Mouse (Mus musculus): ENCODE measurements around the gene Nmnat2. TPM values are rescaled to one million over a fixed set of nuclear protein-coding genes. Genes with fewer than 3 reads are reported as not detected.

Nmnat2 gene
- polyA plus RNA-seq, 1 experiment from 2014 or later: 11.7 TPM

- no peak for DNase-seq (ENCODE audit: low spot score)
- Histone ChIP-seq H3K9ac (ENCODE audit: low read length) (no peak overlapping the region), H3K9me3 (ENCODE audit: control insufficient read depth, low read length) (no peaks in the 10 kb centered on the region), H3K4me2 (ENCODE audit: low read depth, low read length, severe bottlenecking) (no peak overlapping the region), H3K4me3 (ENCODE audit: low read depth, low read length) (no peak overlapping the region), H3K27me3 (ENCODE audit: control insufficient read depth, insufficient read depth, low read length) (no peaks in the 10 kb centered on the region), H3K27ac (ENCODE audit: low read depth, low read length) (no peak overlapping the region), H3K36me3 (ENCODE audit: control insufficient read depth, insufficient read depth, low read length) (no peaks in the 10 kb centered on the region), H3K4me1 (replicated peaks; ENCODE audit: control insufficient read depth, insufficient read depth, low read length) (no peaks in the 10 kb centered on the region)
- no peak for ATAC-seq (replicated peaks; ENCODE audit: low FRiP score)
- 88% methylated on average over 15 of the region's 15 CpGs for WGBS
Observed at GRCm38 (mm10) chr1:153126491-153127381, 171.9 kb downstream of the Nmnat2 start.

GRCm38 (mm10) chr1:153127622-153128021 is 172.8 kb downstream of the Nmnat2 start:
- no peaks in the 10 kb centered on the region for H3K27me3 ChIP-seq (ENCODE audit: control insufficient read depth, insufficient read depth, low read length)
- H3K9me3 ChIP-seq (ENCODE audit: control insufficient read depth, low read length): no peaks in the 10 kb centered on the region
- H3K4me3 ChIP-seq (ENCODE audit: low read depth, low read length): no peak overlapping the region
- no peaks in the 10 kb centered on the region for H3K36me3 ChIP-seq (ENCODE audit: control insufficient read depth, insufficient read depth, low read length)
- 89% methylated on average over 4 of the region's 4 CpGs for WGBS
- ATAC-seq (replicated peaks; ENCODE audit: low FRiP score): no peak
- no peak for DNase-seq (ENCODE audit: low spot score)
- H3K4me2 ChIP-seq (ENCODE audit: low read depth, low read length, severe bottlenecking): no peak overlapping the region
- H3K9ac ChIP-seq (ENCODE audit: low read length): no peak overlapping the region
- no peak overlapping the region for H3K27ac ChIP-seq (ENCODE audit: low read depth, low read length)
- 0 out of 2 replicates have a peak, but pooled peaks cover under 1% of the 10 kb centered on the region for H3K4me1 ChIP-seq (replicated peaks; ENCODE audit: control insufficient read depth, insufficient read depth, low read length)

- no peaks in the 10 kb centered on the region for H3K36me3 ChIP-seq (ENCODE audit: control insufficient read depth, insufficient read depth, low read length)
- 77% methylated on average over 8 of the region's 8 CpGs for WGBS
- H3K9ac ChIP-seq (ENCODE audit: low read length): no peak overlapping the region
- H3K4me3 ChIP-seq (ENCODE audit: low read depth, low read length): no peak overlapping the region
- DNase-seq (ENCODE audit: low spot score) (no peak), ATAC-seq (replicated peaks; ENCODE audit: low FRiP score) (no peak)
- no peaks in the 10 kb centered on the region for H3K9me3 ChIP-seq (ENCODE audit: control insufficient read depth, low read length)
- no peak overlapping the region for H3K4me2 ChIP-seq (ENCODE audit: low read depth, low read length, severe bottlenecking)
- H3K27me3 ChIP-seq (ENCODE audit: control insufficient read depth, insufficient read depth, low read length): no peaks in the 10 kb centered on the region
- no peak overlapping the region for H3K27ac ChIP-seq (ENCODE audit: low read depth, low read length)
- 0 out of 2 replicates have a peak, but pooled peaks cover 2% of the 10 kb centered on the region for H3K4me1 ChIP-seq (replicated peaks; ENCODE audit: control insufficient read depth, insufficient read depth, low read length)
Observed at GRCm38 (mm10) chr1:153128780-153129179, 174.0 kb downstream of the Nmnat2 start.

- ATAC-seq (replicated peaks; ENCODE audit: low FRiP score) (no peak), DNase-seq (ENCODE audit: low spot score) (no peak)
- Histone ChIP-seq H3K9me3 (ENCODE audit: control insufficient read depth, low read length) (no peaks in the 10 kb centered on the region), H3K9ac (ENCODE audit: low read length) (no peak overlapping the region), H3K27ac (ENCODE audit: low read depth, low read length) (no peak overlapping the region), H3K4me1 (replicated peaks; ENCODE audit: control insufficient read depth, insufficient read depth, low read length) (0 out of 2 replicates have a peak, but pooled peaks cover 2% of the 10 kb centered on the region), H3K36me3 (ENCODE audit: control insufficient read depth, insufficient read depth, low read length) (no peaks in the 10 kb centered on the region), H3K27me3 (ENCODE audit: control insufficient read depth, insufficient read depth, low read length) (no peaks in the 10 kb centered on the region), H3K4me2 (ENCODE audit: low read depth, low read length, severe bottlenecking) (no peak overlapping the region), H3K4me3 (ENCODE audit: low read depth, low read length) (no peak overlapping the region)
- 88% methylated on average over 11 of the region's 11 CpGs for WGBS
Observed at GRCm38 (mm10) chr1:153129992-153130713, 175.4 kb downstream of the Nmnat2 start.

- Histone ChIP-seq H3K27ac (ENCODE audit: low read depth, low read length) (no peak overlapping the region), H3K9me3 (ENCODE audit: control insufficient read depth, low read length) (no peaks in the 10 kb centered on the region), H3K36me3 (ENCODE audit: control insufficient read depth, insufficient read depth, low read length) (no peaks in the 10 kb centered on the region), H3K4me1 (replicated peaks; ENCODE audit: control insufficient read depth, insufficient read depth, low read length) (0 out of 2 replicates have a peak, but pooled peaks cover 2% of the 10 kb centered on the region), H3K4me3 (ENCODE audit: low read depth, low read length) (no peak overlapping the region), H3K4me2 (ENCODE audit: low read depth, low read length, severe bottlenecking) (no peak overlapping the region), H3K27me3 (ENCODE audit: control insufficient read depth, insufficient read depth, low read length) (no peaks in the 10 kb centered on the region), H3K9ac (ENCODE audit: low read length) (no peak overlapping the region)
- DNase-seq (ENCODE audit: low spot score) (no peak), ATAC-seq (replicated peaks; ENCODE audit: low FRiP score) (no peak)
- 18% methylated on average over 9 of the region's 9 CpGs for WGBS
Observed at GRCm38 (mm10) chr1:153133865-153134781, 179.3 kb downstream of the Nmnat2 start.

- DNase-seq (ENCODE audit: low spot score) (no peak), ATAC-seq (replicated peaks; ENCODE audit: low FRiP score) (no peak)
- WGBS: 92% methylated on average over 13 of the region's 13 CpGs
- Histone ChIP-seq H3K36me3 (ENCODE audit: control insufficient read depth, insufficient read depth, low read length) (no peaks in the 10 kb centered on the region), H3K4me3 (ENCODE audit: low read depth, low read length) (no peak overlapping the region), H3K27ac (ENCODE audit: low read depth, low read length) (no peak overlapping the region), H3K9me3 (ENCODE audit: control insufficient read depth, low read length) (no peaks in the 10 kb centered on the region), H3K4me2 (ENCODE audit: low read depth, low read length, severe bottlenecking) (no peak overlapping the region), H3K9ac (ENCODE audit: low read length) (no peak overlapping the region), H3K4me1 (replicated peaks; ENCODE audit: control insufficient read depth, insufficient read depth, low read length) (0 out of 2 replicates have a peak, but pooled peaks cover 2% of the 10 kb centered on the region), H3K27me3 (ENCODE audit: control insufficient read depth, insufficient read depth, low read length) (no peaks in the 10 kb centered on the region)
Observed at GRCm38 (mm10) chr1:153136647-153137046, 181.9 kb downstream of the Nmnat2 start.

- ATAC-seq (replicated peaks; ENCODE audit: low FRiP score): no peak
- 78% methylated on average over 5 of the region's 5 CpGs for WGBS
Observed at GRCm38 (mm10) chr1:153138486-153138885, 183.7 kb downstream of the Nmnat2 start.

GRCm38 (mm10) chr1:153139635-153140034 is 184.8 kb downstream of the Nmnat2 start:
- H3K27ac ChIP-seq (ENCODE audit: low read depth, low read length): no peak overlapping the region
- H3K27me3 ChIP-seq (ENCODE audit: control insufficient read depth, insufficient read depth, low read length): no peaks in the 10 kb centered on the region
- H3K9ac ChIP-seq (ENCODE audit: low read length): no peak overlapping the region
- H3K9me3 ChIP-seq (ENCODE audit: control insufficient read depth, low read length): no peaks in the 10 kb centered on the region
- no peak for ATAC-seq (replicated peaks; ENCODE audit: low FRiP score)
- 88% methylated on average over 7 of the region's 7 CpGs for WGBS
- no peak for DNase-seq (ENCODE audit: low spot score)
- H3K4me3 ChIP-seq (ENCODE audit: low read depth, low read length): no peak overlapping the region
- H3K36me3 ChIP-seq (ENCODE audit: control insufficient read depth, insufficient read depth, low read length): no peaks in the 10 kb centered on the region
- H3K4me1 ChIP-seq (replicated peaks; ENCODE audit: control insufficient read depth, insufficient read depth, low read length): no peaks in the 10 kb centered on the region
- H3K4me2 ChIP-seq (ENCODE audit: low read depth, low read length, severe bottlenecking): no peak overlapping the region

More at GRCm38 (mm10) chr1:153138486-153138885, 183.7 kb downstream of the Nmnat2 start:
- Histone ChIP-seq H3K4me3 (ENCODE audit: low read depth, low read length) (no peak overlapping the region), H3K9ac (ENCODE audit: low read length) (no peak overlapping the region), H3K27ac (ENCODE audit: low read depth, low read length) (no peak overlapping the region), H3K36me3 (ENCODE audit: control insufficient read depth, insufficient read depth, low read length) (no peaks in the 10 kb centered on the region), H3K4me2 (ENCODE audit: low read depth, low read length, severe bottlenecking) (no peak overlapping the region), H3K27me3 (ENCODE audit: control insufficient read depth, insufficient read depth, low read length) (no peaks in the 10 kb centered on the region), H3K4me1 (replicated peaks; ENCODE audit: control insufficient read depth, insufficient read depth, low read length) (no peaks in the 10 kb centered on the region), H3K9me3 (ENCODE audit: control insufficient read depth, low read length) (no peaks in the 10 kb centered on the region)
- DNase-seq (ENCODE audit: low spot score): no peak

Data from forebrain, embryonic 11.5 days (tissue).